Mouse (Mus musculus): ENCODE results near the gene Kdm4b. TPM values are rescaled to one million over a fixed set of nuclear protein-coding genes. Genes with fewer than 3 reads are reported as not detected.

Gene Kdm4b
- polyA plus RNA-seq, 1 experiment from 2014 or later: 63.7 TPM

DNA sequence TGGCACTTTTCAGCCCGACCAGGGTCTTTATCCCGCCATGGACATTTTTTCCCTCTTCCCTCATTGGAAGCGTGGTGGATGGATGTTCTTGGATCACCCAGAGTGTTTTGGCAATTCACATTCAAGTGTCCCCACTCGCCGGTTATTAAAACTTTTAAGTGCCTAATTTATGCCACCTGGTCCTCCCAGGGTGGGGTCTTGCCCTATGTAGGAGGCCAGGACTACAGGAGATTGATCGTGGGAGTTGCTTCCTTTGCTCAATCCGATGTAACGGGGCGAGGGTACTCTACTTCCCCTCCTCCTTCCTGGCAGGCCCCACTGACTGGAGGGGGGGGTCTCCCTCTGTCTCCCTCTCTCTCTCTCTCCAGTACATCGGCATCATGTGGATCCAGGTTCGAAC, 21.1 kb upstream of the Kdm4b start:
- peaks cover 8% of the 10 kb centered on the region; the same call in 1 of the 2 replicates for H3K4me1 ChIP-seq (ENCODE audit: control insufficient read depth, insufficient read depth, low read length)
- no peaks in the 10 kb centered on the region for H3K27me3 ChIP-seq (ENCODE audit: control insufficient read depth, insufficient read depth, low read depth, low read length)
- H3K9ac ChIP-seq (ENCODE audit: low read depth, low read length): peak overlapping the region; percentile 67; the same call in 1 of the 2 replicates
- peak overlapping the region; percentile 77 for H3K4me3 ChIP-seq (ENCODE audit: low read depth, low read length)
- ATAC-seq: 0 out of 2 replicates have a peak, but pooled peaks have one; percentile 12
- H3K27ac ChIP-seq (ENCODE audit: low read length): no peak overlapping the region
- no peaks in the 10 kb centered on the region for H3K36me3 ChIP-seq (ENCODE audit: control insufficient read depth, insufficient read depth, low read length)
- H3K4me2 ChIP-seq (ENCODE audit: low read length): peak overlapping the region; percentile 92
- H3K9me3 ChIP-seq (replicated peaks; ENCODE audit: control insufficient read depth, low read length, poor library complexity, severe bottlenecking): no peaks in the 10 kb centered on the region
- WGBS: 12% methylated on average over 11 of the region's 11 CpGs

DNA sequence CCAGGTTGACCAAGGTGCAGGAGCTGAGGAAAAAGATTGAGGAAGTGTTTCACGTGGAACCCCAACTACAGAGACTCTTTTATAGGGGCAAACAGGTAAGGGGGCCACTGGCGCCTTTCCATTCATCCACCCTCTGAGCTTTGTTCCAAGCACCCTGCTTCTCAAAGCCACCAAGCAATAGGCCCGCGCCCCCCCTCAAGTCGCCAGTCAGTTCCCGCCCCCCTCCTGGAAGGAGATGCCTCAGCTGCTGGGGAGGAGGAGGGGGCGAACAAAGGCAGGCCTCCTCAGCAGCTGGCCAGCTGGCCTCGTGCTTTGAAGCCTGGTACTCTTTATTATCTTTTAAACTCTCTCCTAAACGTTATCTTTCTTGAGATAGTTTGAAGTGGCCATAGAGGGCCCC, 20.7 kb upstream of the Kdm4b start:
- no peak overlapping the region for H3K4me3 ChIP-seq (ENCODE audit: low read depth, low read length)
- no peak for ATAC-seq
- H3K36me3 ChIP-seq (ENCODE audit: control insufficient read depth, insufficient read depth, low read length): no peaks in the 10 kb centered on the region
- H3K9ac ChIP-seq (ENCODE audit: low read depth, low read length): no peak overlapping the region
- H3K9me3 ChIP-seq (replicated peaks; ENCODE audit: control insufficient read depth, low read length, poor library complexity, severe bottlenecking): no peaks in the 10 kb centered on the region
- H3K27ac ChIP-seq (ENCODE audit: low read length): no peak overlapping the region
- no peak overlapping the region; the same call in 1 of the 2 replicates for H3K4me2 ChIP-seq (ENCODE audit: low read length)
- 22% methylated on average over 9 of the region's 9 CpGs for WGBS
- peaks cover 8% of the 10 kb centered on the region; the same call in 1 of the 2 replicates for H3K4me1 ChIP-seq (ENCODE audit: control insufficient read depth, insufficient read depth, low read length)
- H3K27me3 ChIP-seq (ENCODE audit: control insufficient read depth, insufficient read depth, low read depth, low read length): no peaks in the 10 kb centered on the region

DNA sequence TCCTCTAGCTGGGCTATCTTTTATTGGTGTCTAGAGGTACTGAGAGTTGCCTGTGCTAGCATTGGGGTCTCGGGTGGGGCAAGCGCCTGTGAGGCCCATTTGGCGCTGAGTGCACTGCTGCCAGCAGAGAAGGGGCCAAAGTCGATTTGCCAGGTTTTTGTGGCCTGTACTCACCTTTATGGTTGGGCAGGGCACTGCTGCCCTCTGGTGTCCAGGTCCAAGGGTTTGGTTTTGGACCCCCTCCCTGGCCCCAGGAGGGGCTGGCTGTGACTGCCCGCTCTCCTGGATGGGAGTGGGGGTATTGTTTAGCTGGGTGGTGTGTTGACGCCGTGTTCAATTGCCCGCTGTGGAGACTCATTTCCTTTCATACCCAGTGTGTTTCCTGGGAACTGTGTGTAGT, 20.0 kb upstream of the Kdm4b start:
- no peak for ATAC-seq
- Histone ChIP-seq H3K9ac (ENCODE audit: low read depth, low read length) (no peak overlapping the region), H3K4me2 (ENCODE audit: low read length) (no peak overlapping the region)

DNA sequence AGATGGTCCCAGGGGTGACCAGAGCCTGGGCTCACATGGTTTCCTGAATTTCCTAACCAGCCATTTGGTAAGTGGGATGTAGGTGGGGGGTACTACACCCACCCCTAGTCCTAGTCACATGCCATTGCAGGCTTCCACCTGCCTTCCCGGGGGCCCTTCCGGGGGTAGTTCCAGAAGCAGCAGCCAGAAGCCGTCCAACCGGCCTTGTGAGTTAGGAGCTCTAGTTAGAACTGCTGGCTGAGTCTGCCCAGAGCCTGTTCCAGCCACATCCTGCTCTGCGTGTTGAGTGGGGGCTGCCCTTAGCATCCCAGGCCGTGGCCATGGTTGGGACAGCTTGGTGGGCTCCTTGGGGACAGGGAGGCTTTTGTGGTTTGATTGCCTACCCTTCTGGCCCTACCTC, 17.8 kb upstream of the Kdm4b start:
- H3K9me3 ChIP-seq (replicated peaks; ENCODE audit: control insufficient read depth, low read length, poor library complexity, severe bottlenecking): no peaks in the 10 kb centered on the region
- H3K9ac ChIP-seq (ENCODE audit: low read depth, low read length): no peak overlapping the region
- WGBS: 88% methylated on average over 6 of the region's 6 CpGs
- H3K4me2 ChIP-seq (ENCODE audit: low read length): no peak overlapping the region
- no peak for ATAC-seq
- H3K4me3 ChIP-seq (ENCODE audit: low read depth, low read length): no peak overlapping the region
- H3K27ac ChIP-seq (ENCODE audit: low read length): no peak overlapping the region
- no peaks in the 10 kb centered on the region for H3K27me3 ChIP-seq (ENCODE audit: control insufficient read depth, insufficient read depth, low read depth, low read length)
- H3K36me3 ChIP-seq (ENCODE audit: control insufficient read depth, insufficient read depth, low read length): no peaks in the 10 kb centered on the region; the same call in 1 of the 2 replicates
- H3K4me1 ChIP-seq (ENCODE audit: control insufficient read depth, insufficient read depth, low read length): peaks cover 8% of the 10 kb centered on the region; the same call in 1 of the 2 replicates

More for the DNA sequence above, 20.0 kb upstream of the Kdm4b start:
- Histone ChIP-seq H3K36me3 (ENCODE audit: control insufficient read depth, insufficient read depth, low read length) (no peaks in the 10 kb centered on the region), H3K4me3 (ENCODE audit: low read depth, low read length) (no peak overlapping the region), H3K9me3 (replicated peaks; ENCODE audit: control insufficient read depth, low read length, poor library complexity, severe bottlenecking) (no peaks in the 10 kb centered on the region), H3K27ac (ENCODE audit: low read length) (no peak overlapping the region), H3K27me3 (ENCODE audit: control insufficient read depth, insufficient read depth, low read depth, low read length) (no peaks in the 10 kb centered on the region), H3K4me1 (ENCODE audit: control insufficient read depth, insufficient read depth, low read length) (peaks cover 8% of the 10 kb centered on the region; the same call in 1 of the 2 replicates)
- 59% methylated on average over 8 of the region's 8 CpGs for WGBS

DNA sequence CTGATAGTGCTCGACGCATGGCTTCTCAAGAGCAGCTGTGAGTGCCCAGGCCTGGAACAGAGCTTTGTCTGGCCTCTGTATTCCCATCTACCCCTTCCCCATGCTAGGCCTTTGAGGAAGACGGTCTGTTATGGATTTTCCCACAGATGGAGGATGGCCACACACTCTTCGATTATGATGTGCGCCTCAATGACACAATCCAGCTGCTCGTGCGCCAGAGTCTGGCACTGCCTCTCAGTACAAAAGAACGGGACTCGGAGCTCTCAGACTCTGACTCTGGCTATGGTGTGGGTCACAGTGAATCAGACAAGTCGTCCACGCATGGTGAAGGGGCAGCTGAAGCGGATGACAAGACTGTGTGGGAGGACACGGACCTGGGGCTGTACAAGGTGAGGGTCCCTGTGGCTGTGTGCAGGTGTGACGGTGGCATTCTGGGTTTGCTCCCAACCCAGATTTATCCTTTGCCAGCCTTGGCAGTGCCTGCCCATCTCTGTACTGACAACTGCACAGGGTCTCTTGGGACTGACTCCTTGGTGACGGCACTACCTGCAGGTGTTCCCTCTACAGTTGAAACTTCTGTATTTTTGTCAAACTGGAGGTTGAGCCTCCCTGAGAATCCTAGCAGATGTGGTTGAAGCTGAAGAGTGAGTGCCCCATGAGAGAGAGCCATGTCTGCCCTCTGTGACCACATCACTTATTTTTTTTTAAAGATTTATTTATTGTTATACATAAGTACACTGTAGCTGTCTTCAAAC, 16.5 kb upstream of the Kdm4b start:
- Histone ChIP-seq H3K36me3 (ENCODE audit: control insufficient read depth, insufficient read depth, low read length) (no peaks in the 10 kb centered on the region; the same call in 1 of the 2 replicates), H3K9me3 (replicated peaks; ENCODE audit: control insufficient read depth, low read length, poor library complexity, severe bottlenecking) (no peaks in the 10 kb centered on the region), H3K4me3 (ENCODE audit: low read depth, low read length) (no peak overlapping the region), H3K4me2 (ENCODE audit: low read length) (no peak overlapping the region), H3K27me3 (ENCODE audit: control insufficient read depth, insufficient read depth, low read depth, low read length) (no peaks in the 10 kb centered on the region), H3K27ac (ENCODE audit: low read length) (no peak overlapping the region), H3K9ac (ENCODE audit: low read depth, low read length) (no peak overlapping the region), H3K4me1 (ENCODE audit: control insufficient read depth, insufficient read depth, low read length) (0 out of 2 replicates have a peak, but pooled peaks cover 3% of the 10 kb centered on the region)
- 90% methylated on average over 15 of the region's 15 CpGs for WGBS
- no peak for ATAC-seq

DNA sequence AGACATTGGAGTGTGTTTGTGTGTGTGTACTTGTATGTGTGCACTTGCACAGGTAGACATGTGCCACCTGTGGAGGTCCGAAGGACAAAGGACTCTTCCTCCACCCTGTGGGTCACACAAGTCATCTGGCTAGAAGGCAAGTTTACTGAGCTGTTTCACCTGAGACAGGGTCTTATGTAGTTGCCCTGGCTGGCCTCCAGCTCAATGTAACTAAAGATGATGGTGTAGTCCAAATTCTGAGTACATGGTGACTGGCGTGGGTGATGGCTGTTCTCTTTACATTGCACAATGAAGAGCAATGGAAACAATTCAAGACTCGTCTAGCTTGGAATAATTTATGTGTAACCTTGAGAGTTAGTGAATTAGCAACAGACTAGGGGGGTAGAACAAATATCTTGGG, 1.4 kb upstream of the Kdm4b start:
- Histone ChIP-seq H3K36me3 (ENCODE audit: control insufficient read depth, insufficient read depth, low read length) (no peaks in the 10 kb centered on the region), H3K27ac (ENCODE audit: low read length) (no peak overlapping the region), H3K9me3 (replicated peaks; ENCODE audit: control insufficient read depth, low read length, poor library complexity, severe bottlenecking) (no peaks in the 10 kb centered on the region), H3K4me2 (ENCODE audit: low read length) (no peak overlapping the region), H3K4me1 (ENCODE audit: control insufficient read depth, insufficient read depth, low read length) (peaks cover 20% of the 10 kb centered on the region), H3K4me3 (ENCODE audit: low read depth, low read length) (no peak overlapping the region), H3K27me3 (ENCODE audit: control insufficient read depth, insufficient read depth, low read depth, low read length) (no peaks in the 10 kb centered on the region), H3K9ac (ENCODE audit: low read depth, low read length) (no peak overlapping the region)
- 75% methylated on average over 3 of the region's 3 CpGs for WGBS
- no peak for ATAC-seq

DNA sequence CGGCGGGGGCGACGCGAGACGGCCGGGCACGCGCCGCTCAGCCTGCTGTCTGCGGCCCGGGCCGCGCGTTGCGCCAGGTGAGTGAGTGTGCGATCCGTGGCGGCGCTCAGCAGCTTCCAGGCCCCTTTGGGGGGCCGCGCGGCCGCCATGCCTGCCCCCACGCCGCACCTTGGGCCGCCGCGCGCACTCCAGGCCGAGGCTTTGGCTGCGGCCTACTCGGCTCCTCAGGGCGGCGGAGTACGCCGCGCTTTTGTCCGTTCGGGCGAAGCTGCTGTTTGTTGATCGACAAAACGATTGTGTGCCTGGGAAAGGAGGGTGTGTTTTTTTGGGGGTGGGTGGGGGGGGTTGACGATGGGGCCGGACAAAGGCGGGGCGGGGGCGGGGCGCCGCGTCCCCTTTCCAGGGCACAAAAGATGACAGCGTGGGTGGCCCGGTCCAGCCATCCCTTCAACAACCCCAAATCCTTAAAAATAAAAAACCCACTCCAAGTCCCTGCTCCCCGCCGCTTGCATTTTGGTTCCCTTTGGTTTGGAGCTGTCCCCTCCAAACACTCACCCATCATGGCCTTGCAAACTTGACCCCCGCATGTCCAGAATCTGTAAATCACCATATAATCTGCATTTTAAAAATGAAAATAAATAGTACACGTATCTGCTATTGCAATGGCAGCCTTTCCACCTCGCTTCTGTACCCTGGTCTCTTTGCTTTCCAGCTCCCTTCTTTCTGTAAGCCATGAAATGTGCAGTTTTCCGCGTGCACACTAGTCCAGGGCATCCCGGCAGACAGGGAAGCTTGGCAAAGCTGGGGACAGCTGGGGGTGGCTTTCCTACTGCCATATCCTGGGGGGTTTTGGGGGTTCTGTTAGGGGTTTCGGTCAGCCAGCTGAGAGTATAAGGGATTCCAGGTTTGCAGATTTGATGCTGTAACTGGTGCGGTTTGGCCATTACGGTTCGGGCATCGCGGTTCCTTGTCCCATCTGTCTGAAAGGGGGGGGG, 588 bp downstream of the Kdm4b start:
- Histone ChIP-seq H3K27ac (ENCODE audit: low read length) (peak overlapping the region; percentile 96), H3K9ac (ENCODE audit: low read depth, low read length) (peak overlapping the region; percentile 95), H3K4me2 (ENCODE audit: low read length) (peak overlapping the region; percentile 76), H3K36me3 (ENCODE audit: control insufficient read depth, insufficient read depth, low read length) (no peaks in the 10 kb centered on the region), H3K4me3 (ENCODE audit: low read depth, low read length) (peak overlapping the region; percentile 90), H3K4me1 (ENCODE audit: control insufficient read depth, insufficient read depth, low read length) (peaks cover 35% of the 10 kb centered on the region), H3K9me3 (replicated peaks; ENCODE audit: control insufficient read depth, low read length, poor library complexity, severe bottlenecking) (no peaks in the 10 kb centered on the region), H3K27me3 (ENCODE audit: control insufficient read depth, insufficient read depth, low read depth, low read length) (no peaks in the 10 kb centered on the region)
- peak; percentile 46; the same call in 1 of the 2 replicates for ATAC-seq
- 1% methylated on average over 59 of the region's 67 CpGs for WGBS

DNA sequence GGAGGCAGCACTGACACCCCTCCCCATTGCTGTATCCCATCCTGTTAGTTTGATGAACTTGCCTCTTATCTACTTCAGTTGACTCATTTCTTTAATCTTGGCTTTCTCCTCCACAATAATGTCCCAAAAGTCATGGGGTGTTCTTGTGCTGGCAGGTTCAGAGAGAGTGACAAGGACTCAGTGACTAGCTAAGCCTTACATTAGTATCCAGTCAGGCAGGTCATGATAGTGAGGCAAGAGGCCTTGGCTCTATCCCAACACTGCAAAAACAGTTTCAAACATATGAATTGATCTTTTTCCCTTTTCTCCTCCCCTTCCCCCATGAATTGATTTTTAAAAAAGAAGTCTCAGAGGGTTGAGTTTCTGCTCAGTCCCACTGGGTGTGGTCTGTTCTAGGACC, 3.4 kb downstream of the Kdm4b start:
- Histone ChIP-seq H3K27me3 (ENCODE audit: control insufficient read depth, insufficient read depth, low read depth, low read length) (no peaks in the 10 kb centered on the region), H3K4me1 (ENCODE audit: control insufficient read depth, insufficient read depth, low read length) (peaks cover 35% of the 10 kb centered on the region), H3K36me3 (ENCODE audit: control insufficient read depth, insufficient read depth, low read length) (no peaks in the 10 kb centered on the region), H3K9me3 (replicated peaks; ENCODE audit: control insufficient read depth, low read length, poor library complexity, severe bottlenecking) (no peaks in the 10 kb centered on the region), H3K4me3 (ENCODE audit: low read depth, low read length) (no peak overlapping the region), H3K27ac (ENCODE audit: low read length) (no peak overlapping the region), H3K9ac (ENCODE audit: low read depth, low read length) (no peak overlapping the region), H3K4me2 (ENCODE audit: low read length) (no peak overlapping the region)
- ATAC-seq: no peak

Data from midbrain, embryonic 16.5 days (tissue).